Mouse (Mus musculus) bone marrow macrophage, adult 2 months (primary cell): Measurements from ENCODE around the gene Gm11096. TPM values are rescaled to one million over a fixed set of nuclear protein-coding genes. Genes with fewer than 3 reads are reported as not detected.

ENCODE experiments used
- H3K27ac ChIP-seq: 2 replicates; pipeline ENCODE4 v1.5.1; 2012; ENCODE audit warnings: low read depth, low read length; ENCODE audit not compliant: insufficient read depth
- H3K4me1 ChIP-seq: 2 replicates; pipeline ENCODE4 v1.6.1; 2012; ENCODE audit warnings: low read length; ENCODE audit not compliant: control insufficient read depth, insufficient read depth
- H3K4me3 ChIP-seq: 2 replicates; pipeline ENCODE4 v1.5.1; 2012; ENCODE audit warnings: mild to moderate bottlenecking, low read length, moderate library complexity; ENCODE audit not compliant: insufficient read depth
- CTCF ChIP-seq: IDR thresholded peaks from 2 replicates; pipeline ENCODE4 v1.5.1; 2012; ENCODE audit warnings: low read depth, mild to moderate bottlenecking, low read length, moderate library complexity
- POLR2A ChIP-seq: IDR thresholded peaks from 2 replicates; pipeline ENCODE4 v1.6.1; 2012; ENCODE audit warnings: mild to moderate bottlenecking, low read depth, low read length, borderline replicate concordance
- polyA plus RNA-seq: library from polyadenylated mRNA; stranded (reverse); fragments of >200 nt; gene quantifications from 2 replicates; pipeline ENCODE4 v1.2.4, GENCODE M21; 2012; ENCODE audit not compliant: missing spikeins, insufficient read depth, insufficient read length

Gene Gm11096
- polyA plus RNA-seq, 1 experiment = not detected

- peak overlapping the region; percentile 56 for H3K4me3 ChIP-seq
Observed at GRCm38 (mm10) chr17:81480351-81481161, 39.0 kb downstream of the Gm11096 start.

GRCm38 (mm10) chr17:81481843-81482490 lies 40.4 kb downstream of the Gm11096 start:
- peaks cover 10% of the 10 kb centered on the region for H3K4me1 ChIP-seq
- TF ChIP-seq CTCF (no peak), POLR2A (no peak)
- no peak overlapping the region for H3K27ac ChIP-seq
- no peak overlapping the region for H3K4me3 ChIP-seq

More at GRCm38 (mm10) chr17:81480351-81481161, 39.0 kb downstream of the Gm11096 start:
- peak overlapping the region; percentile 65 for H3K27ac ChIP-seq
- peaks cover 10% of the 10 kb centered on the region for H3K4me1 ChIP-seq
- TF ChIP-seq POLR2A (no peak), CTCF (no peak)

- TF ChIP-seq CTCF (no peak), POLR2A (no peak)
- H3K4me3 ChIP-seq = no peak overlapping the region
- H3K27ac ChIP-seq = no peak overlapping the region
- 0 out of 2 replicates have a peak, but pooled peaks cover 3% of the 10 kb centered on the region for H3K4me1 ChIP-seq
Observed at GRCm38 (mm10) chr17:81486388-81486787, 44.8 kb downstream of the Gm11096 start.
